Mouse (Mus musculus) 416B (cell line): ENCODE data around the gene Foxa2.

Experiments used
- DNase-seq: peaks from one replicate; pipeline ENCODE4 v3.0.0; 2011; ENCODE audit warnings: low read depth

Foxa2 gene

GRCm38 (mm10) chr2:148039351-148040235, 7.2 kb downstream of the Foxa2 start:
- no peak for DNase-seq

DNA sequence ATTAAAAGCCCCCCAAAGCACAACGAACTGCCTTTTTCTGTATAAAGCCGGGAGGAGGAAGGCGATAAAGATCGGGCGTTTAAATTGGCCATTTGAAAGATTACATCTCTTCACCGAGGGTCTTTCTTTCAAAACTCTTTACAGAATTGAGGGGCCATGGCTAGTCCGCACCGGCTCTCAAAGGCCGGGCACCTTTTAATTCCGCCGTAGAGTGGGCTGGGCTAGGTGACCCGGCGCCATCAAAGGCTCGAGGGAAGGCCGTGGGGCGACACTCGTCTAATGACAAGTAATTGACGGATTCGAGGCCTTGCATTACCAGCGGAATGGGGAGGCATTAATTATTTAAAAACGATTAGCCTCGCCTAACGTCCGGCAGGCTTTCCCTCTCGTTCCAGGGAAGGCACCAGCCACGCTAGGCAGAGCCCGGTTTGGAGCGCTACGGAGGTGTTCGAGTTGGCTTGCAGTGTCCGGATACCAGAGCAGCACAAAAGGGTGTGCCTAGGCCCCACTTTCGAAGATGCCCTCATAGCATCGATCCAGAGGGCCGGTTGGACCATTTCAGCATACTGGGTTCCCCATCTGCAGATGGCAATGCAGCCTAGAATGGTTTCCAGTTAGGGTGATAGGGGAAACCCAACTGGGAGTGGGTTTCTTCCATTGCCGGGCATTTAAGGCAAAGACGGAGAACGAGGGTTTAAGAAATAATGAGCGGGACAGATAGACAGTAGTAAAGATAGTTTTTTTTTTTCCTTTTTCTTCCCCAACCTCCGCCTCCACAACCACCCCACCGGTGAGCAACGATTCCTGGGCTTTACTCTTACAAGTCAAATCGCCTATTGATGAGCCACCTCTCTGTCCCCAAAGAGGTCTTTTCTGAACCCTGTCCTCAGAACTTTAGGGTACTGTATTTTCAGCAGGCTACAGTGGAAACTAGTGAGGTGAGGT, 8.1 kb downstream of the Foxa2 start:
- no peak for DNase-seq

- no peak for DNase-seq
These were observed 10.1 kb downstream of the Foxa2 start for GRCm38 (mm10) chr2:148036611-148037160.

GRCm38 (mm10) chr2:148030991-148031675, 15.6 kb downstream of the Foxa2 start:
- DNase-seq = no peak

GRCm38 (mm10) chr2:148030613-148030935, 16.2 kb downstream of the Foxa2 start:
- DNase-seq = no peak

- no peak for DNase-seq
These were observed 16.8 kb downstream of the Foxa2 start for GRCm38 (mm10) chr2:148029751-148030612.

DNA sequence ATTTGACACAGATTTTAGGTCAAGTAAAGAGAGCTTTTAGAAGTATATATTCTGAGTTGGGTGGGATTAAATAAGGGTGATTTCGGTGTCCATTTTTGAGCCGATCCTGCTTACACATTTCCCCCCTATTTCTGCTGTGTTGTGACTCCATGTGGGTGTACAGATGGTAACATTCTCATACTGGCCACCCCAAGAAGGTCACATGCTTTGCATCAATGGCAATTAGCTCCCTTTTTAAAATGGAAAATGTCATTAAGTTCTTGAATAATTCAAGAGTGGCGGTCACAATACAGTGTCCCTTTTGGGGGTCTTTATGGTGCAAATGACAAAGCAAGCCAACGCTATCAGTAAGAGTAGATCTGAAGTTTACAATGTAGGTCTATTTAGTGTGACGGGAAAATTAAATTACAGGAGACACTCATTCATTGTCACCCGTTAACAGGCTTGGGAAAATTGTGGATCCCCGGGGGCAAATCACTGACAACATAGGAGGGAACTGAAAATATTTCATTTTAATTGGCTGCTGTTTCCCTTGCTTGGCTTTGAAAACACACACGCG, 17.6 kb downstream of the Foxa2 start:
- no peak for DNase-seq

DNA sequence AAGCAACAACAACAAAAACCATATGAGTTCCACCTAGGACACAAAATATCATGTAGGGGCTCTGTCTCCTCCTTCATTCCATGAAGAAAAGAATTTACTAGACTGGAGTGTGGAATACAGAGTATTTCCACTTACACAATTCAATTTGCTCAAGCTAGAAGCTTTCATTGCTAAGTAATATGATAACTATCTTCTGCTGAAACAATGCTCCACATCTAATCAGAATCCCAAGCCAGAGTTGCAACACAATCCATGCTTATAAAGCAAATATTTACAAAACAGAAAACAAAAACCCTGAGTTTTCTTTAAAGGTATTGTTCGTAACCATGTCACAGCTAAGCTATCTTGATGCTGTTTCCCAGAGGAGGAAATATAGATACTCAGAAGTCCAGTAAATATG, 20.4 kb downstream of the Foxa2 start:
- DNase-seq = no peak

- DNase-seq = no peak
These were observed 21.3 kb downstream of the Foxa2 start for GRCm38 (mm10) chr2:148025481-148025880.

DNA sequence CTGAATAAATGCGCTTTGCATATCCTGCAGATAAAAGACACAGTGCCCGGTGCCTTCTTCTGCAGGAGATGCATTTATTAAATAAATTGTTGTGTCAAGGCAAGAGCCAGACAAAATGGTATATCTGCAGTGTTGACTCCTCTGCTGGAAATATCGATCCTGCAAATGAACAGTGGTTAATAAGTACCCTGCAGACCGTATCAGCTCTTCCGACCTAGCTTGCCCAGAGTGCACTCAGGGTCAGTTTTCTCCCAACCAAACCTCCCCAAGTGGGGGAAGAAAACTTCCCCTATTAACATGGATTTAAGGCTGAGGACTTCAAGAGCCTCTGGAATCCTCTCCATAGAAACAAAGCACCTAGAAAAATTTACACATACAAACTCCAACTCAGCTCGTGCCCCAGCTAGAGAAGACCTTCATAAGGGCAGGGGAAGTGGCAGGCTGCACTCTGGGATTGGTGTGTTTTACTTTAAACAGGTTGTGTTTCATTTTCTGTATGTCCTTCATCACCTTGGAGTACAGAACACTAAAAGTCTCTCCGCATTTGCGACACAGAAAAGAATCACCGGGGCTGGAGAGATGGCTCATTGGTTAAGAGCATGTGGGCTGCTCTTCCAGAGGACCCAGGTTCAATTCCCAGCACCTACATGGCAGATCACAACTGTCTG, 22.4 kb downstream of the Foxa2 start:
- no peak for DNase-seq

DNA sequence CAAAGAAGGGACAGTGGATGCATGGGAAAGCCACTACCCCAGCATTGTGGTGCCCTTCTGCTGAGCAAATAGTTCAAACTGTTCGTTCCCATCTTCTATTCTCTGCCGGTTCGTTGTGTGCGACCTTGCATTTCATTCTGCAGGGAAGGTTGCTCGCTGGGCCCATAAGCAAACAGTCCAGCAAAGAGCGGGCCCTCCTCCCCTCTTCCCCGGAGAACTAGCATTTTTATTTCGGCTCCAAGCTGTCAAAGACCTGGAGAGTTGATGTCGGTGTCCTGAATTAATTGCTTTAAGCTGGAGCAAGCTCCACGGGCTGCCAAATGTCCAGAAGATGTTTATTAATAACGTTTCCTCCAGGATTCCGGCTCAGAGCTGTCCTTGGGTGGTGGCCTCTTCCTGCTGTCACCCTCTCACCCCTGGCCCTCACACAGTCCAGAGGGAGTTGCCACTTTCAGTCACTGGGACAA, 23.4 kb downstream of the Foxa2 start:
- DNase-seq = no peak

- DNase-seq = no peak
These were observed 24.7 kb downstream of the Foxa2 start for GRCm38 (mm10) chr2:148021919-148022570.

DNA sequence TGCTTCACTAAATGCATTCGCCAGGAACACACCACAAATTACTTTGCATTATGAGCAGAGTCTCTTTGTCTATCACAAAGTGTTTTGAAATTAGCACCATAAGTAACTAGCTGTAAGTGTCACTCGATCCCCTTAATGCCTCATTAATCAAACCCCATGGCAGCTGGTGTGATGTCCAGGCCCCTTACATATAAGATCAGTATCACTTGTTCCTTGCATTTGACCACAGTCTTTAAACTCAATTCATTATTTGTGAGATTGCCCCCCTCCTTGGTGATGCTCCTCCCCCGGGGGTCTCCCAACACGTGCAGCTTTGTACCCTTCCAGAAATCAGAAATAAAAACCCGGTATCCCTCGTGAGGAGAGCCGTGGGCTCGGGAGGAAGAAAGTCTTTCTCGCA, 25.8 kb downstream of the Foxa2 start:
- DNase-seq = no peak

- no peak for DNase-seq
These were observed 26.6 kb downstream of the Foxa2 start for GRCm38 (mm10) chr2:148020125-148020524.

- no peak for DNase-seq
These were observed 28.7 kb downstream of the Foxa2 start for GRCm38 (mm10) chr2:148017782-148018690.

GRCm38 (mm10) chr2:148013382-148013781, 33.4 kb downstream of the Foxa2 start:
- peak; percentile 8 for DNase-seq

- DNase-seq = no peak
These were observed 37.7 kb downstream of the Foxa2 start for GRCm38 (mm10) chr2:148009049-148009448.
